Mouse (Mus musculus) limb, embryonic 14.5 days (tissue): ENCODE measurements around the gene Ncapd2. TPM values are rescaled to one million over a fixed set of nuclear protein-coding genes. Genes with fewer than 3 reads are reported as not detected.

Experiments used
- ATAC-seq: fragments of 200-750 bp; cut with Nextera tagmentation; 2 replicates; pipeline ENCODE4 v1.8.0; 2017; ENCODE audit warnings: low read depth, moderate number of reproducible peaks, moderate TSS enrichment; ENCODE audit not compliant: low FRiP score
- DNase-seq: peaks from one replicate; pipeline ENCODE4 v3.0.0-alpha.2; 2015; ENCODE audit warnings: low spot score
- H3K27ac ChIP-seq: fragments of 300-500 bp; sonication (generic); replicated peaks from 2 replicates; pipeline ENCODE4 v1.5.1; 2014; ENCODE audit warnings: low read depth, mild to moderate bottlenecking, low read length, moderate library complexity, mixed read lengths
- H3K27me3 ChIP-seq: fragments of 300-500 bp; sonication (generic); 2 replicates; pipeline ENCODE4 v1.6.1; 2014; ENCODE audit warnings: low read length, mixed read lengths; ENCODE audit not compliant: control insufficient read depth, insufficient read depth
- H3K36me3 ChIP-seq: fragments of 300-500 bp; sonication (generic); 2 replicates; pipeline ENCODE4 v1.6.1; 2014; ENCODE audit warnings: mild to moderate bottlenecking, low read length, moderate library complexity, mixed read lengths; ENCODE audit not compliant: control insufficient read depth, insufficient read depth
- H3K4me1 ChIP-seq: fragments of 300-500 bp; sonication (generic); 2 replicates; pipeline ENCODE4 v1.6.1; 2014; ENCODE audit warnings: antibody characterized with exemption, low read length, mixed read lengths; ENCODE audit not compliant: control insufficient read depth, insufficient read depth
- H3K4me2 ChIP-seq: fragments of 300-500 bp; sonication (generic); replicated peaks from 2 replicates; pipeline ENCODE4 v1.6.1; 2014; ENCODE audit warnings: low read depth, mild to moderate bottlenecking, low read length, moderate library complexity; ENCODE audit not compliant: severe bottlenecking
- H3K4me3 ChIP-seq: fragments of 300-500 bp; sonication (generic); replicated peaks from 2 replicates; pipeline ENCODE4 v1.5.1; 2014; ENCODE audit warnings: low read length
- H3K9ac ChIP-seq: fragments of 300-500 bp; sonication (generic); 2 replicates; pipeline ENCODE4 v1.6.1; 2014; ENCODE audit warnings: mild to moderate bottlenecking, low read depth, low read length, moderate library complexity; ENCODE audit not compliant: severe bottlenecking
- H3K9me3 ChIP-seq: fragments of 300-500 bp; sonication (generic); 2 replicates; pipeline ENCODE4 v1.6.1; 2016; ENCODE audit warnings: low read length; ENCODE audit not compliant: control insufficient read depth
- POLR2A ChIP-seq: fragments of 200-500 bp; IDR thresholded peaks from 2 replicates; pipeline ENCODE4 v1.8.0; 2012; ENCODE audit warnings: inconsistent platforms, mild to moderate bottlenecking, moderate library complexity, borderline replicate concordance; ENCODE audit not compliant: insufficient read depth, insufficient read length; ENCODE audit errors: extremely low read depth
- WGBS: fragments of 180-500 bp; shearing (Covaris S2); extraction: QIAGEN DNeasy Blood & Tissue Kit; methylation state at CpG from one replicate; pipeline ENCODE4 v1.1.7; 2014; 5-methylcytosine and 5-hydroxymethylcytosine counted together
- polyA plus RNA-seq, 2 experiments: library from polyadenylated mRNA; depleted of rRNA in 1 of 2; stranded (reverse) in 1 of 2; unstranded in 1 of 2; fragments of >200 nt; fragmentation: Nextera tagmentation in 1 of 2; extraction: Ambion mirVana in 1 of 2; gene quantifications; 2 replicates each; pipeline versions ENCODE4 v1.2.1 to v1.2.3; 2012 to 2014

The Ncapd2 gene
- polyA plus RNA-seq, 2 experiments, result 82.9 to 250 TPM

DNA sequence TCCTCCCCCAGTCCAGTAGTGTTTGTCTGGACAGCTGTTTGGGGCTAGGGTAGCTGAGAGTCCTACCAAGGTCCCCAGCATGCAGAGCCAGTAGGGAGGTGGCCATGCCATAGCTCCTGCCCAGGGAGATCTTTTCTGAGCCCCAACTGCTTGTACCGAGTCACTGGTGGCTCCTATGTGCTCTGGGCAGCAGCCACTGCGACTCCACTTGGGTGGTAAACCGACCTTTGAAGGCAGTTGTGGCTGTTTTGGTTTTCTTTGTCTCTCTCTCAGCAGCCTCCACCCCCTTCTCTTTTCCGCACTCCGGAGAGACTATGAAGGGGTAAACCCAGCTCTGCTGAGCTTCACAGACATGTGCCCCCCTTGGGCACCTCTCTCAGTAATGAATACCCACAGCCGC lies 45.3 kb upstream of the Ncapd2 start, which contains the start of gene Cd27:
TSS of gene Cd27 (minus strand) at position 229 of the 400 bp plus-strand sequence.
- Histone ChIP-seq H3K4me1 (peaks cover 3% of the 10 kb centered on the region), H3K9me3 (no peaks in the 10 kb centered on the region), H3K36me3 (no peaks in the 10 kb centered on the region), H3K4me3 (no peak within 1 kb of the TSS), H3K4me2 (no peak within 1 kb of the TSS), H3K27ac (no peak within 1 kb of the TSS), H3K27me3 (no peaks in the 10 kb centered on the region), H3K9ac (no peak within 1 kb of the TSS)
- DNase-seq (no peak), ATAC-seq (no peak)
- WGBS, result 49% methylated on average over 6 of the region's 6 CpGs
- no peak for TF ChIP-seq POLR2A

DNA sequence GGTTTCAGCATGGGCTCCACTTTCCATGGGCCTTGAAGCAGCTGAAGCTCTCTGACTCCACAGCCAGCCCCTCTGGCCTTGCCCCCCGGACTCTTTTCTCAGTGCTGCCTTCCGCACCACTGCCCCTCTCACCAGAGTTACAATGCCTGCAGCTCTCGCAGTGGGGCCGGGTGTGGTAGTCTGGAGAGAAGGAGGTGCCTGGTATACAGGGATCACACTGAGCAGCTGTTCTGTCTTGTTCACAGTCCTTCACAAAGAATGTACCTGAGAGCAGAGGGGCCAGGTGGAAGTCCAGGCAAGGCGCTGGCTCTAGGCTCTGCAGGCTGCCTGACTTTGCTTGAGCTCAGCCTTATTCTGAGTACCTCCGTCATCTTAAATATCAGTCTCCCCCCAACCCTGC lies 44.8 kb upstream of the Ncapd2 start:
- H3K27me3 ChIP-seq, result no peaks in the 10 kb centered on the region
- H3K27ac ChIP-seq, result no peak overlapping the region
- TF ChIP-seq POLR2A, result no peak
- H3K9ac ChIP-seq, result no peak overlapping the region
- H3K36me3 ChIP-seq, result no peaks in the 10 kb centered on the region
- H3K4me2 ChIP-seq, result no peak overlapping the region
- peaks cover 5% of the 10 kb centered on the region for H3K4me1 ChIP-seq
- 78% methylated on average over 6 of the region's 6 CpGs for WGBS
- no peaks in the 10 kb centered on the region for H3K9me3 ChIP-seq
- DNase-seq (no peak), ATAC-seq (no peak)
- no peak overlapping the region for H3K4me3 ChIP-seq

DNA sequence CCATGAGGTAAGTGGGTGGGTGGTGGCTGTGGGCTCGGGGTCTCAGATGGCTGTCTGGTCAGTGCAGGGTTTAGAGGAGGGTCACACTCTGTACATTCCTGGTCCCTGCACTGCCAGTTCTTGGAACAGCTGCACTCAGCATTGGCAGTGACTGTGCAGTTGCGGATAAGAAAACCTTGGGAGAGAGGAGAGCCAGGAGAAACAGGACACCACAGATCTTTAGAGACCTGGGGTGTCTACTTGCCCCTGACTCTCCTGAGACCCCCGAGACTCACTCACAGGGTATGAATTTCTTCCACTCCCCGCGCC lies 43.0 kb upstream of the Ncapd2 start:
- Histone ChIP-seq H3K9me3 (no peaks in the 10 kb centered on the region), H3K4me2 (no peak overlapping the region), H3K4me1 (peaks cover 5% of the 10 kb centered on the region), H3K27me3 (no peaks in the 10 kb centered on the region), H3K4me3 (no peak overlapping the region), H3K36me3 (no peaks in the 10 kb centered on the region), H3K27ac (no peak overlapping the region), H3K9ac (no peak overlapping the region)
- WGBS, result 52% methylated on average over 5 of the region's 5 CpGs
- no peak for ATAC-seq
- TF ChIP-seq POLR2A, result no peak
- no peak for DNase-seq

DNA sequence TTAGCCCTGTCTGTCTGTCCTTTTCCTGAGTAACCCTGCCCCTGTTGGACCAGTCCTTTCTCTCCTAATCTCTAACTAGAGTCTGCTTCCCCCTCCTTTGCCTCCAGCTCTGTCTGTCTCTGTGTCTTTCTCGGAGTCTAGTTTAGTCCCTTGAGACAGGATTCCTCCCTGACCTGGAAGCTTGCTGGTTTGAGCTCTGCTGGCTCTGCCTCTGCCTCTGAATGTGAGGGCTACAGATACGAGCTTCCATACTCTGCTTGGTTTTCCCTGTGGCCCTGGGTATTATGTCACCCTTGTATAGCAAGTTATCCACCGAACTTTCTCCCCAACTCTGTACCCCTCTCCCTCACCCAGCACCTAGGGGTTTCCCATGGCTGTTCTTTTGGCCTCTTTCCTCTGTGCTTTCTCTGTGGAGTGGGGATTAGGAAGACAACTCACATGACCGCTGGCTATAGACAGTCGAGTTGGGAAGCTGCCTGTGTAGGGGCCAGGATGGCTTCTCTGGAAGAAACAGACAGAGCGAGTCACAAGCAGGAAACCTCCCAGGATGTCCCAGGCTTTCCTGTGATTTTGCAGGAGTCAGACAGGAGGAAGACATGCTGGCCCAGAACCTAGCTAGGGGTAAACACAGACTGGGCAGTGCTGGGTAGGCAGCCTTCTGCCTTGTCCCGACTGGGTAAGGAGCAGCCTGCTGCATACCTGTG lies 42.5 kb upstream of the Ncapd2 start:
- Histone ChIP-seq H3K27ac (no peak overlapping the region), H3K36me3 (no peaks in the 10 kb centered on the region), H3K9ac (no peak overlapping the region), H3K27me3 (no peaks in the 10 kb centered on the region), H3K4me3 (no peak overlapping the region), H3K4me1 (peaks cover 5% of the 10 kb centered on the region), H3K9me3 (no peaks in the 10 kb centered on the region), H3K4me2 (no peak overlapping the region)
- DNase-seq (no peak), ATAC-seq (no peak)
- TF ChIP-seq POLR2A, result no peak
- WGBS, result 59% methylated on average over 7 of the region's 7 CpGs

DNA sequence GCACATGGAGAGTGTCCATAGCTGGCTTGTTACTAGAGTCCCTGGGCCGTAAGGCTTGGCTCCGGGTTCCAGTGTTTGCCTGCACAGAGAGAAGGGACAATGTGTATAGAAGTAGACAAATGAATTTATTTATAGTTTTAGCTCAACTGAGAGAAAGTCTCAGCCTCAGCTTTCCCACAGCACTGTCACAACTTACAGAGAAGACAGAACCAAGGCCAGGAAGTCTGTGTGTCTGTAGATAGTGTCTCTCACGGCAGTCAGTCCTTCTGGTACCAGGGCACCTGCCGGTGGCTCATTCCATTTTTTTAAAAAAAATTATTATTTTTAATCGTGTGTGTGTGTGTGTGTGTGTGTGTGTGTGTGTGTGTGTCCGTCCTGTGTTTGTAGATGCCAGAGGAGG lies 41.0 kb upstream of the Ncapd2 start:
- ATAC-seq (no peak), DNase-seq (no peak)
- WGBS, result 80% methylated on average over 6 of the region's 6 CpGs

DNA sequence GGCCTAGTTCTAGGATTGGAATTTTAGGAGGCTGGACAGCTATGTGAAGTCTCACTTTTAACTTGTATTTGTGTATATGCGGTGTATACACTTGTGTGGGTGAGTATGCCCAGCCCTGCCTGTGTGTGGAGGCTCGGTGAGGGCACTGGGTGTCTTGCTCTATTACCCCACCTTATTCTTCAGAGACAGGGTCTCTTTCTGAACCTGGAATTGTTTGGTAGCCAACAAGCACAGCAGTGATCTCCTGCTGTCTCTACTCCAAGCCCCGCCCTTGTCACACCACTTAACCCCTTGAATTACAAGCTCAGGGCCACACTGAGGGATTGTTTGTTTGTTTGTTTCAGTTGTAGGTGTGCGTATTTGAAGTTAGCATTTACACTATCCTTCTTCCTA lies 40.5 kb upstream of the Ncapd2 start:
- Histone ChIP-seq H3K9ac (peak overlapping the region; percentile 77), H3K4me1 (peaks cover 5% of the 10 kb centered on the region), H3K27ac (no peak overlapping the region), H3K36me3 (no peaks in the 10 kb centered on the region), H3K4me3 (peak overlapping the region; percentile 46), H3K9me3 (no peaks in the 10 kb centered on the region), H3K4me2 (peak overlapping the region; percentile 91), H3K27me3 (no peaks in the 10 kb centered on the region)
- DNase-seq, result no peak
- no peak for TF ChIP-seq POLR2A
- 45% methylated on average over 4 of the region's 4 CpGs for WGBS
- ATAC-seq, result no peak

More for the DNA sequence above, 41.0 kb upstream of the Ncapd2 start:
- no peak overlapping the region for H3K27ac ChIP-seq
- peaks cover 5% of the 10 kb centered on the region for H3K4me1 ChIP-seq
- H3K27me3 ChIP-seq, result no peaks in the 10 kb centered on the region
- H3K9me3 ChIP-seq, result no peaks in the 10 kb centered on the region
- H3K9ac ChIP-seq, result no peak overlapping the region
- no peaks in the 10 kb centered on the region for H3K36me3 ChIP-seq
- TF ChIP-seq POLR2A, result no peak
- 0 out of 2 replicates have a peak overlapping the region, but pooled peaks have one; percentile 91 for H3K4me2 ChIP-seq
- H3K4me3 ChIP-seq, result no peak overlapping the region
